Mouse (Mus musculus) G1E (cell line): ENCODE measurements around the gene Trappc6a. TPM values are rescaled to one million over a fixed set of nuclear protein-coding genes. Genes with fewer than 3 reads are reported as not detected.

ENCODE experiments used
- ATAC-seq: 2 replicates; pipeline ENCODE4 v1.8.0; 2016; ENCODE audit warnings: mild to moderate bottlenecking; ENCODE audit not compliant: insufficient number of reproducible peaks, poor library complexity, low FRiP score, severe bottlenecking; ENCODE audit errors: extremely low read depth
- DNase-seq: peaks from one replicate; pipeline ENCODE4 v3.0.0; 2012; ENCODE audit warnings: low spot score
- H3K27me3 ChIP-seq: 2 replicates; pipeline ENCODE4 v1.6.1; 2012; ENCODE audit warnings: mild to moderate bottlenecking, low read length, inconsistent platforms; ENCODE audit not compliant: insufficient read depth
- H3K36me3 ChIP-seq: replicated peaks from 2 replicates; pipeline ENCODE3; 2012; ENCODE audit warnings: mild to moderate bottlenecking, inconsistent platforms
- H3K4me1 ChIP-seq: 2 replicates; pipeline ENCODE4 v1.6.1; 2012; ENCODE audit warnings: low read depth, low read length, inconsistent platforms, mixed read lengths; ENCODE audit not compliant: insufficient read depth
- H3K4me3 ChIP-seq: 2 replicates; pipeline ENCODE4 v1.5.1; 2012; ENCODE audit warnings: low read depth, mild to moderate bottlenecking, inconsistent platforms, low read length, moderate library complexity, mixed read lengths
- H3K9me3 ChIP-seq: replicated peaks from 2 replicates; pipeline ENCODE4 v1.6.1; 2012; ENCODE audit warnings: inconsistent platforms
- CTCF ChIP-seq: IDR thresholded peaks from 2 replicates; pipeline ENCODE4 v1.5.1; 2012; ENCODE audit warnings: low read depth, low read length, inconsistent platforms, mixed read lengths
- GATA1 ChIP-seq: IDR thresholded peaks from 2 replicates; pipeline ENCODE4 v1.6.1; 2012; ENCODE audit warnings: borderline replicate concordance, low read length, inconsistent platforms, mixed read lengths
- GATA2 ChIP-seq: IDR thresholded peaks from 2 replicates; pipeline ENCODE4 v1.6.1; 2012; ENCODE audit warnings: low read depth, low read length, inconsistent platforms, borderline replicate concordance
- POLR2AphosphoS5 ChIP-seq: IDR thresholded peaks from 2 replicates; pipeline ENCODE4 v1.6.1; 2012; ENCODE audit warnings: low read depth, low read length, inconsistent platforms; ENCODE audit not compliant: insufficient replicate concordance
- TAL1 ChIP-seq: conservative IDR thresholded peaks from 2 replicates; pipeline ENCODE4 v1.6.1; 2012; ENCODE audit warnings: low read depth, low read length, inconsistent platforms, mixed read lengths
- polyA plus RNA-seq: library from polyadenylated mRNA; stranded (reverse); fragments of >175 nt; gene quantifications from 2 replicates; pipeline ENCODE4 v1.2.3, GENCODE M21; 2012
- total RNA-seq, 2 experiments: library from RNA; stranded (forward) in 1 of 2; stranded (reverse) in 1 of 2; fragments of 200-1000 nt in 1 of 2; fragments of >200 nt in 1 of 2; fragmentation: Nextera tagmentation in 1 of 2; gene quantifications; 2 replicates each; pipeline ENCODE4 v1.2.3; 2014 to 2017

Trappc6a gene
- total and polyA plus RNA-seq, 3 experiments, result 92.8 to 537 (median 141) TPM

DNA sequence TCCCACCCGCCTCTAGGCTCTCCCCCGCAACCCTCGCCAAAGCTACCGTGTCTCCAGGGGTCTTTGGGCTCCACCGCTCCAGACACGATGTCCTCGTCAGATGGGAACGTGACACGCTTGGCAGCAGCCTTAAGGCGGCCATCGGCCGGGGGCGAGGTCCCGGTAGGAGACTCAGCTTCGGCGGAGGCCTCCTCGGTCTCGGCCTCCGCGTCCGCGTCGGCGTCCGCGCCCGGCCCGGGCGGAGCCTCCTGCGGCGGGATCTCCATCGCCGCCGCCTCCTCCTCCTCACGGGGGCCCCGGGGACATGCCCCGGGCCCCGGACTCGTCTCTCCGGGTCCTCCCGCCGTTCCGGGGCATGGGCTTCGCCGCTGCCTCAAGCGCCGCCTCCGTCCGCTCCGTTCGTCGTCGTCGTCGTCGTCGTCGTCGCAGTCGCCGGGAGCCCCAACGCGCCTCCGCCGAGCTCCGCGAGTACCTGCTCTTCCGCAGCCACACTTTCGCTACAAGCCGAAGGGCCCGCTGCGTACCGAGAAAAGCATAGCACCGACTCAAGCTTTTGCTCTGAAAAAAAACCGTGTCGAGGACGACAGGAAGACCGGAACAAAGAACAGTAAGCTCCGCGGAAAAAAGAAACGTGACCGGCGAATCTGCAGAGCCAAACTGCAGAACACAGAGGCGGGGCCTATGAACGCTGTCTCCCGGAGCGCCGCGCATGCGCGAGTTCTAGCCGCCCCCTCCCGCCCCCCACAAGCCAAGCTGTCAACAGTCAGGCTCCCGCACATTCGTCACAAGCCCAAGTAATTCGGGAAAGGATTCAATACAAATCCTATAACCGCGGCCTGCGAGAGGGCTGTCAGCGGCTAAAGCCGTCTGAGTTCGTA lies 53.8 kb downstream of the Trappc6a start:
- ATAC-seq (peak; percentile 71), DNase-seq (peak; percentile 90)
- TF ChIP-seq POLR2AphosphoS5 (no peak), GATA2 (no peak), TAL1 (no peak), GATA1 (no peak), CTCF (no peak)
- peak overlapping the region; percentile 96 for H3K4me3 ChIP-seq
- H3K4me1 ChIP-seq, result peaks cover 57% of the 10 kb centered on the region
- no peaks in the 10 kb centered on the region for H3K27me3 ChIP-seq
- H3K9me3 ChIP-seq, result peaks cover 10% of the 10 kb centered on the region
- H3K36me3 ChIP-seq, result peaks cover 70% of the 10 kb centered on the region

DNA sequence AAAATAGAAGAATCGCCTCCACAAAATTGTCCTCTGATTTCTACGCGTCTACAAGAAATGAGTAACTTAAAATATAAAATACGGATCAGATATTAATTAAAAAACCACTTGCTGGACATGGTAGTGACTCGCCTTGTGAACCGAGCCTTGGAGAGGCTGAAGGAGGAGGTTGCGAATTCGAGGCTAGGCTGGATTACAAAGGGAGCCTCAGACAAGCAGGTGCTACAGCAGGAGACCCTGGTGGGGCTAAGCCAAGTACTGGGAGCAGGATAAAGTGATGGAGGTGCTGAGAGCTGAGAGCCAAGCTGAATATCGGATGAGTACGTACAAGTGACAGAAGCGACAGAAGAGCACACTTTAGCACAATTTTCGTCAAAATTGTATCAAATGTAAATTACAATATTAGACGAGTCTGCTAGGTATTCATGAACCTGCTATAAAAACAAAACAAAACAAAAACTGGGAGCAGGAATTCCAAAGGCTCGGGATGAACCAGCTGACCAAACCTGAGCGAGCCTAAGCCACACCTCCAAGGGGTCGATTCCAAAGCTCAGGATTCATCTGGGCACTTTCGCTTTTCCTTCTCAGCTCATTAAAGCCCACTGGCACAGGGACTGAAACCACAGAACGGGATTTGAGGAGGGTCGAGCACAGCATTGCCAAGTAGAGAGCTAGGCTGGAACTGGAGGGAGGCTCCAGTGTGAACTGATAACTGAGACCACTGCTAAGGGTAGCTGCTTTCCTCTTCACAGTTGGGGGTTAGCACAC lies 54.6 kb downstream of the Trappc6a start, which contains the start of gene Ppp1r37:
TSS of gene Ppp1r37 (minus strand) at position 434 of the 768 bp plus-strand sequence.
- Histone ChIP-seq H3K4me1 (peaks cover 54% of the 10 kb centered on the region), H3K9me3 (peaks cover 10% of the 10 kb centered on the region), H3K36me3 (peaks cover 69% of the 10 kb centered on the region), H3K4me3 (peak within 1 kb of the TSS; percentile 96), H3K27me3 (no peaks in the 10 kb centered on the region)
- ATAC-seq (no peak), DNase-seq (no peak)
- TF ChIP-seq GATA2 (no peak), GATA1 (no peak), POLR2AphosphoS5 (no peak)

- no peak for ATAC-seq
- TF ChIP-seq TAL1 (no peak), GATA2 (no peak), CTCF (no peak), GATA1 (no peak), POLR2AphosphoS5 (no peak)
- no peak overlapping the region for H3K4me3 ChIP-seq
- peaks cover 10% of the 10 kb centered on the region for H3K9me3 ChIP-seq
- peaks cover 68% of the 10 kb centered on the region for H3K36me3 ChIP-seq
- peaks cover 47% of the 10 kb centered on the region for H3K4me1 ChIP-seq
- no peaks in the 10 kb centered on the region for H3K27me3 ChIP-seq
- no peak for DNase-seq
These were observed 55.7 kb downstream of the Trappc6a start for GRCm38 (mm10) chr7:19563884-19564283.

GRCm38 (mm10) chr7:19564455-19564854 lies 56.3 kb downstream of the Trappc6a start:
- no peak for DNase-seq
- Histone ChIP-seq H3K4me1 (peaks cover 46% of the 10 kb centered on the region), H3K36me3 (peaks cover 68% of the 10 kb centered on the region), H3K4me3 (no peak overlapping the region), H3K9me3 (peaks cover 10% of the 10 kb centered on the region), H3K27me3 (no peaks in the 10 kb centered on the region)
- no peak for TF ChIP-seq TAL1
- TF ChIP-seq POLR2AphosphoS5, result no peak
- no peak for TF ChIP-seq GATA2
- TF ChIP-seq GATA1, result no peak
- no peak for TF ChIP-seq CTCF
- ATAC-seq, result no peak

Other genes starting within 250 kb of the Trappc6a start
Only the 20 nearest of the 27 such genes appear.
- gene Ercc1, start 163.6 kb upstream of the Trappc6a start, total RNA-seq (2014; fragmentation: Nextera tagmentation), result 26.9 and 39.9 TPM in 2 replicates
- gene Ercc1, start 163.6 kb upstream of the Trappc6a start, total RNA-seq (2017), result 29.7 and 50.1 TPM in 2 replicates
- gene Ercc1, start 163.6 kb upstream of the Trappc6a start, polyA plus RNA-seq, result 97.7 and 105 TPM in 2 replicates
- gene Cd3eap, start 148.9 kb upstream of the Trappc6a start, total RNA-seq (2014; fragmentation: Nextera tagmentation), result 9.3 and 10.8 TPM in 2 replicates
- 22.3 and 25.6 TPM in 2 replicates for gene Cd3eap, start 148.9 kb upstream of the Trappc6a start, total RNA-seq (2017)
- 56.2 and 57.8 TPM in 2 replicates for gene Cd3eap, start 148.9 kb upstream of the Trappc6a start, polyA plus RNA-seq
- 8.5 and 15.2 TPM in 2 replicates for gene Ppp1r13l, start 148.6 kb upstream of the Trappc6a start, total RNA-seq (2014; fragmentation: Nextera tagmentation)
- 0.93 and 1.1 TPM in 2 replicates for gene Ppp1r13l, start 148.6 kb upstream of the Trappc6a start, total RNA-seq (2017)
- 32.9 and 38.0 TPM in 2 replicates for gene Ppp1r13l, start 148.6 kb upstream of the Trappc6a start, polyA plus RNA-seq
- 17.2 and 18.4 TPM in 2 replicates for gene Ercc2, start 126.4 kb upstream of the Trappc6a start, total RNA-seq (2014; fragmentation: Nextera tagmentation)
- 14.8 and 20.2 TPM in 2 replicates for gene Ercc2, start 126.4 kb upstream of the Trappc6a start, total RNA-seq (2017)
- 36.0 and 40.6 TPM in 2 replicates for gene Ercc2, start 126.4 kb upstream of the Trappc6a start, polyA plus RNA-seq
- not detected in 2 replicates for gene Klc3, start 104.3 kb upstream of the Trappc6a start, total RNA-seq (2014; fragmentation: Nextera tagmentation)
- 0.11 TPM in 1 of 2 replicates, not detected in the other for gene Klc3, start 104.3 kb upstream of the Trappc6a start, total RNA-seq (2017)
- 0.69 and 0.84 TPM in 2 replicates for gene Klc3, start 104.3 kb upstream of the Trappc6a start, polyA plus RNA-seq
- gene Ckm, start 103.6 kb upstream of the Trappc6a start, total RNA-seq (2014; fragmentation: Nextera tagmentation), result not detected in 2 replicates
- gene Ckm, start 103.6 kb upstream of the Trappc6a start, total RNA-seq (2017), result 0.05 and 0.12 TPM in 2 replicates
- gene Ckm, start 103.6 kb upstream of the Trappc6a start, polyA plus RNA-seq, result not detected in 2 replicates
- 17.8 and 21.3 TPM in 2 replicates for gene Mark4, start 49.6 kb upstream of the Trappc6a start, total RNA-seq (2014; fragmentation: Nextera tagmentation)
- gene Mark4, start 49.6 kb upstream of the Trappc6a start, total RNA-seq (2017), result 2.7 and 4.3 TPM in 2 replicates
- 34.7 and 46.5 TPM in 2 replicates for gene Mark4, start 49.6 kb upstream of the Trappc6a start, polyA plus RNA-seq
- gene Exoc3l2, start 45.1 kb upstream of the Trappc6a start, total RNA-seq (2014; fragmentation: Nextera tagmentation), result not detected in 2 replicates
- not detected in 2 replicates for gene Exoc3l2, start 45.1 kb upstream of the Trappc6a start, total RNA-seq (2017)
- gene Exoc3l2, start 45.1 kb upstream of the Trappc6a start, polyA plus RNA-seq, result 0.02 TPM in 1 of 2 replicates, not detected in the other
- gene Bloc1s3, start within 50 bp of the Trappc6a start, total RNA-seq (2014; fragmentation: Nextera tagmentation), result 4.6 and 5.2 TPM in 2 replicates
- 4.2 and 5.2 TPM in 2 replicates for gene Bloc1s3, start within 50 bp of the Trappc6a start, total RNA-seq (2017)
- 5.7 and 6.0 TPM in 2 replicates for gene Bloc1s3, start within 50 bp of the Trappc6a start, polyA plus RNA-seq
- 0.53 and 0.92 TPM in 2 replicates for gene Nkpd1, start 9.4 kb downstream of the Trappc6a start, total RNA-seq (2014; fragmentation: Nextera tagmentation)
- gene Nkpd1, start 9.4 kb downstream of the Trappc6a start, total RNA-seq (2017), result 0.22 and 0.41 TPM in 2 replicates
- gene Nkpd1, start 9.4 kb downstream of the Trappc6a start, polyA plus RNA-seq, result 0.55 TPM in 2 replicates
- 22.4 and 23.0 TPM in 2 replicates for gene Ppp1r37, start 54.7 kb downstream of the Trappc6a start, total RNA-seq (2014; fragmentation: Nextera tagmentation)
- 10.9 and 13.1 TPM in 2 replicates for gene Ppp1r37, start 54.7 kb downstream of the Trappc6a start, total RNA-seq (2017)
- 68.4 and 71.2 TPM in 2 replicates for gene Ppp1r37, start 54.7 kb downstream of the Trappc6a start, polyA plus RNA-seq
- 0.53 and 0.97 TPM in 2 replicates for gene Zfp296, start 68.9 kb downstream of the Trappc6a start, total RNA-seq (2014; fragmentation: Nextera tagmentation)
- gene Zfp296, start 68.9 kb downstream of the Trappc6a start, total RNA-seq (2017), result 0.81 and 0.82 TPM in 2 replicates
- 3.4 TPM in 2 replicates for gene Zfp296, start 68.9 kb downstream of the Trappc6a start, polyA plus RNA-seq
- gene Gemin7, start 69.2 kb downstream of the Trappc6a start, total RNA-seq (2014; fragmentation: Nextera tagmentation), result 50.8 and 51.2 TPM in 2 replicates
- 25.8 and 31.3 TPM in 2 replicates for gene Gemin7, start 69.2 kb downstream of the Trappc6a start, total RNA-seq (2017)
- 52.7 and 55.4 TPM in 2 replicates for gene Gemin7, start 69.2 kb downstream of the Trappc6a start, polyA plus RNA-seq
- 25.8 and 41.4 TPM in 2 replicates for gene Clasrp, start 96.1 kb downstream of the Trappc6a start, total RNA-seq (2014; fragmentation: Nextera tagmentation)
- 34.2 and 35.1 TPM in 2 replicates for gene Clasrp, start 96.1 kb downstream of the Trappc6a start, total RNA-seq (2017)
- gene Clasrp, start 96.1 kb downstream of the Trappc6a start, polyA plus RNA-seq, result 153 and 172 TPM in 2 replicates
- 1.5 and 1.9 TPM in 2 replicates for gene Relb, start 121.0 kb downstream of the Trappc6a start, total RNA-seq (2014; fragmentation: Nextera tagmentation)
- gene Relb, start 121.0 kb downstream of the Trappc6a start, total RNA-seq (2017), result 1.5 and 2.0 TPM in 2 replicates
- gene Relb, start 121.0 kb downstream of the Trappc6a start, polyA plus RNA-seq, result 1.1 and 1.2 TPM in 2 replicates
- gene Clptm1, start 156.6 kb downstream of the Trappc6a start, total RNA-seq (2014; fragmentation: Nextera tagmentation), result 70.0 and 75.5 TPM in 2 replicates
- 26.0 and 28.6 TPM in 2 replicates for gene Clptm1, start 156.6 kb downstream of the Trappc6a start, total RNA-seq (2017)
- 74.8 and 93.4 TPM in 2 replicates for gene Clptm1, start 156.6 kb downstream of the Trappc6a start, polyA plus RNA-seq
- not detected in 2 replicates for gene Apoc2, start 169.5 kb downstream of the Trappc6a start, total RNA-seq (2014; fragmentation: Nextera tagmentation)
- gene Apoc2, start 169.5 kb downstream of the Trappc6a start, total RNA-seq (2017), result not detected in 2 replicates
- not detected in 2 replicates for gene Apoc2, start 169.5 kb downstream of the Trappc6a start, polyA plus RNA-seq
- gene Gm44805, start 173.0 kb downstream of the Trappc6a start, total RNA-seq (2014; fragmentation: Nextera tagmentation), result not detected in 2 replicates
- not detected in 2 replicates for gene Gm44805, start 173.0 kb downstream of the Trappc6a start, total RNA-seq (2017)
- gene Gm44805, start 173.0 kb downstream of the Trappc6a start, polyA plus RNA-seq, result not detected in 2 replicates
- gene Apoc4, start 173.1 kb downstream of the Trappc6a start, total RNA-seq (2014; fragmentation: Nextera tagmentation), result not detected in 2 replicates
- gene Apoc4, start 173.1 kb downstream of the Trappc6a start, total RNA-seq (2017), result 0.27 TPM in 1 of 2 replicates, not detected in the other
- 0.22 TPM in 1 of 2 replicates, not detected in the other for gene Apoc4, start 173.1 kb downstream of the Trappc6a start, polyA plus RNA-seq
- gene Apoc1, start 184.3 kb downstream of the Trappc6a start, total RNA-seq (2014; fragmentation: Nextera tagmentation), result 12.3 and 14.9 TPM in 2 replicates
- gene Apoc1, start 184.3 kb downstream of the Trappc6a start, total RNA-seq (2017), result 4.8 and 7.0 TPM in 2 replicates
- gene Apoc1, start 184.3 kb downstream of the Trappc6a start, polyA plus RNA-seq, result 9.5 and 15.3 TPM in 2 replicates